Mouse (Mus musculus) T-helper 17 cell (primary cell): ENCODE measurements around the gene Flt3l.
"Not testable (repeated sequence)": the region's sequence is repeated elsewhere in the genome, so short reads cannot be mapped to it uniquely, and the experiment has no call there.

Source experiments
- in situ Hi-C, 2 experiments: fragments of 300-600 bp; cut with MboI, MseI; formaldehyde crosslinking; loops; 1 replicate in 1 of 2; 2 replicates in 1 of 2; pipeline ENCODE4 v1.15.1; 2025; ENCODE audit warnings: high pct_unique_total_duplicates in 2 of 2

Flt3l gene

DNA sequence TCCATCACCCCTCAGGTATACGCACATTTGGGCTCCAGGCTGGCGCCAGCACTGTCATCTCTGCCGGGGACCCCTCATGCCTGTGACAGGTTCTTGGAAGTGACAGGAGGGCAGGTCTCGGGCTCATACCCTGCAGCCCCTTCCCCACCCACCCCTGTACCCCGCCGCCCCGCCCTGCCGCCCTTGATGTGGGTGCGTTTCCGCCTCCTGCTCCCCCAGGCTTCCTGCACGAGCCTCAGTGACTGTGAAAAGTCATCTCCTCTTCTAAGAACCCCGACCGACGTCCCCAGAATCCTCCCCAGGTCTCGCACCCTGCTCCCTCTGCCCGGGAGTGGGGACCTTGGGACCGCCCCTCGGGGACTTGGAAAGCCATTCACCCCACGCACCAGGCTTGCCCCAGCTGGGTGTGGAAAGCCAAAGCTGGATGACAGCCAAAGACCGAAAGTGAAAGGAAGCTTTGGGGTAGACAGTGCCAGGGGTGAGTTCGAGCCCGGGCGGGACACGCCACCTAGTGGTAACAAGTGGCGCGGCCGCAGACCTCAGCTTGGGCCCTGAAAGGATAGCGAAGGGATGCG, at the start of gene Flt3l, which contains the start of gene Gm45713:
Gene Flt3l (minus strand): TSS at position 440 of the 575 bp plus-strand sequence.
Gene Gm45713 (minus strand): TSS at position 239 of the 575 bp plus-strand sequence.
- in situ Hi-C loops: no loop called here

DNA sequence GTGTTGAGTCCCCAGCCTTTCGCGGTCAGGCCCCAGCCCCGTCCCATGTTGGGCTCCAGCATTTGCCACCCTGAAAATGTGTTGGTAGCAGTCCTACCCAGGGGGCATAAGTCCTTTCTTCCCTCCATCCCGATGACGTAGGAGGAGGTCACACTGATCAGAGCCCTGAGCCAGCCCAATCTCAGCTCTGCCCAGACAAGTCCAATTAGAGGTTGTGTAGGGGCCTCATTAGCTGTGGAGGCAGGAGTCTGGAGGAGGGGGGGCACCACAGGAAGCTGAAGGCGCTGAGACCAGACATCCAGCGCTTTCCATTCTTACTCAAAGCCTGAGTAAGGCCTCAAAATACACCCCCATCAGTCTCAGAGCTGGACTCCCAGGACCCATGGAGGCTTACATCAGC, 49.7 kb upstream of the Flt3l start:
- in situ Hi-C loops: no loop called here

DNA sequence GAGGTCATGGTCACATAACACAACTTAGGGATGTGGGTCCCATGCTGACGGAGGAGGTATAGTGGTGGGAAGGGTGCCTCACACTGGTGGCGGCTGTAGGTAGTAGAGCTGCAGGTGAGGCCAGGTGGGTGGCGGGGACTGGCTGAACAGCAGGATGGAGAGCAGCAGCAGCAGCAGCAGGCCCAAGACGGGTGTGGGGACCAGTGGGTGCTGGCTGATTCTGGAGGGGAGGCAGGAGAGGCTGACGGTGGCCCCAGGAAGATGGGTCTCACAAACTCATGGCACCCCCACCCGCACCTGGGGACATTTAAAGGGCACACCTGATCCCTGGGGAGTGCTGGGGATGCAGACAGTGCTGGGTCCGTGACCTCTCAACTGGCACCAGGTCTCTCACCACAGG, 47.4 kb upstream of the Flt3l start:
- in situ Hi-C loops: loop anchor here in 1 of 2 experiments (5.0 kb wide), 1 partner anchor 631 kb away; the partner anchor contains the start of gene Nr1h2

DNA sequence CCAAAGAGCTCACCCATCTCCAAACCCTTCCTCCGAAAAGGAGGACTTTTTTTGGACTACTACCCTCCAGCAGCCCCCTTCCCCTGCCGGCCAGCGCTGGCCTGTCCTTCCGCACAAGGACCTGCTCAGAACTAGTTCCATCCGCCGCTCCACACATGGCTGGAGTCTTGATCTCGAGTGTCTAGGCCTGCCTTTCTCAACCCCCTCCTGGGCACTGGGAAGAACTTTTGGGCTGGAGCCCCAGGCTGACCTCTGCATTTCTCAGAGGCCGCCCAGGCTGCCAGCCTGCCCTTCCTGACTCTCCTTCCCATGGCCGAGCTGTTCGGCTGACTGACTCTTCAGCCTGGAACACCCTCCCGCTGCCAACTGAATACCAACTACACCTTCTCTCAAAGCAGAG, 46.4 kb upstream of the Flt3l start:
- in situ Hi-C loops: loop anchor here in 1 of 2 experiments (5.0 kb wide), 1 partner anchor 630 kb away; the partner anchor contains the start of gene Nr1h2

DNA sequence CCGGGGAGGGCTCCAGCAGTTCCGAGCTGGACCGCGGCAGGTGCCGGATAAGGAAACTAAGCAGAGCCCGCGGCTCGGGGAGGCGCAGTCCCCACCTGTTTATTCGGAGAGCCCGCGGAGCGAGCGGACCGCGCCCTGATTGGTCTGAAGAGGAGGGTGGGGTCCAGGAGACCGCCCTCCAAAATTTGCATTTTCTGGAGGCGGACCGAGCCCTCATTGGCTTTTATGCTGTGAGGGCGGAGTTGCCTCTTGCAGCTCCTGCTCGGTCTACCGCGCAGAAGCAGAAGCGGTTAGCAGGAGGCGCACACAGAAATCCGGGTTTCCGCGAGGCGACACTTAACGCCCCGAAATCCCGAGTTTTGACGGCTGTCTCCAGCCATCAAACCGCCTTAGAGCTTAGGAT, 46.0 kb upstream of the Flt3l start:
- in situ Hi-C loops: loop anchor here in 1 of 2 experiments (5.0 kb wide), 1 partner anchor 630 kb away; the partner anchor contains the start of gene Nr1h2

DNA sequence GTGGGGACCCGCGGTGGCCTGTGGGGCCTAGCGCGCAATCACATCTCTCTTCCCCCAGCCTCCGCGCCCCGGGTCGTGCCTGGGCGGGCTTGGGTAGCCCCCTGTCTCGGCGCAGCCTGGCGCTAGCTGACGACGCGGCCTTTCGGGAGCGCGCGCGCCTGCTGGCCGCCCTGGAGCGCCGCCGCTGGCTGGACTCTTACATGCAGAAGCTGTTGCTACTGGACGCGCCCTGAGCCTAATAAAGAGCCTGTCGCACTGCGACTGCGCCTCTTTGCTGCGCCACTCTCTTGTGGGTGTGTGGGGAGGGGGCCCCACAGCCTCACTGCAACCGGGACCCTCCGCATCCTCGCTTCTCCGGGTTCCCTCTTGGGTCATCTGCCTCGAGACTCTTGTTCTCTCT, 45.3 kb upstream of the Flt3l start:
- in situ Hi-C loops: loop anchor here in 1 of 2 experiments (5.0 kb wide), 1 partner anchor 629 kb away; the partner anchor contains the start of gene Nr1h2

DNA sequence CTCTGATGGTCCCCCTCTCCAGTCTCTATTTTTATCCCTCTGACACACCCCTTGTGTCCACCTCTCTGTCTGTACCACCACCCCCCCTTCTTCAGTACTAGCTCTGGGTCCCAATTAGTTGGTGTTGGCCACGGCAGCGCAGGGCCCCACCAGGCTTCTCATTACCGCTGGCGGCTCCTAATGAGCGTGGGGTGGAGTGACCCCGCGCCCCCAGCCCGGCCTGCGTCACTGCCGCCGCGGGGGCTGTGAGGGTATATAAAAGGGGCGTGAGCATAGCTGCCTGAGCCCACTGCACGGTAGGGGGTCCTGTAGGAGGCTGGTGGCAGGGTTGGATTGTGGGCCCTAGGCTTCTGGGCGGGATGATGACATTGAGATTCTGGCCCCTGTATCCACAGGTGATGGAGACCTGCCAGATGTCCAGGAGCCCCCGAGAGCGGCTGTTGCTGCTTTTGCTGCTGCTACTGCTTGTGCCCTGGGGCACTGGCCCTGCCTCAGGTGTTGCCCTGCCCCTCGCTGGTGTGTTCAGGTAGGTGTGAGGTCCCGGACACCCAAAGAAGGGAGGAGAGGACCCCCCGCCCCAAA, 44.8 kb upstream of the Flt3l start, which contains the start of gene Pth2:
Gene Pth2 (plus strand): TSS at position 100 of the 582 bp plus-strand sequence.
- in situ Hi-C loops: loop anchor here in 1 of 2 experiments (5.0 kb wide), 1 partner anchor 629 kb away; the partner anchor contains the start of gene Nr1h2

DNA sequence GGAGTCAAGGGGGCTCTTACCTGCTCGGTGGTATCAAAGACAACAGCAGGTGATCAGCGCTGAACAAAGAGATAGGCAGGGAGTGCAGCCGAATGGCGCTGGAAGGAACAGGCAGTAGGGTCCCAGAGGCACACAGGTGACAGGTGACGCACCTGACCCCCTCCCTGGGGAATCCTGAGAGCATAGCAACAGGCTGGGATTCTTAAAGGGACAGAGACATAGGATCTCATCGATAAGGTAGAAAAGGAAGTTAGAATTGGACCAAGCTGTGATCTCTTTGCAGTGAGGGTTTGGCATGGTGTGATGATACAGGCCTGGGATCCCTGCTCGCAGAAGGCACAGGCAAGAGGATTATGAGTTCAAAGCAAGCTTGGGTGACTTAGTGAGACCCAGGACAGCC, 43.2 kb upstream of the Flt3l start, which contains the start of gene Gfy:
Gene Gfy (minus strand): TSS at position 101 of the 400 bp plus-strand sequence.
- in situ Hi-C loops: no loop called here

DNA sequence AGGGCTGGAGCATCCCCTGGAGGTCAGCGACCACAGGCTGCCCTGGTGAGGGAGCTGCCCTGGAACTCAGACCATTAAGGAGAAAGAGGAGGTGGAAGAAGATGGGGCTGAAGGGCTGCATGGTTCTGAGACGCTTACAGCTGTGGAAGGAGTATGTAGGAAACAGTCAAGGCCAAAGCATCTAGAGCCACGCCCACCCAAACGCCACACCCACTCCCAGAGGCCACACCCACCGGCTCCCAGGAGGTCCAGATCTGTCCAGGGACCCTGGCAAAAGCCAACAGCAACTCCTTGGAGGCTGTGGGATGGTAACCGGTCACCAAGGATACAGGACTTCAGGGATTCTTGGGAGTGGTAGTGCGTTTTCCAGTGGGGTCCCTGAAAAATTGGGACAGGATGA, 42.3 kb upstream of the Flt3l start:
- in situ Hi-C loops: no loop called here

DNA sequence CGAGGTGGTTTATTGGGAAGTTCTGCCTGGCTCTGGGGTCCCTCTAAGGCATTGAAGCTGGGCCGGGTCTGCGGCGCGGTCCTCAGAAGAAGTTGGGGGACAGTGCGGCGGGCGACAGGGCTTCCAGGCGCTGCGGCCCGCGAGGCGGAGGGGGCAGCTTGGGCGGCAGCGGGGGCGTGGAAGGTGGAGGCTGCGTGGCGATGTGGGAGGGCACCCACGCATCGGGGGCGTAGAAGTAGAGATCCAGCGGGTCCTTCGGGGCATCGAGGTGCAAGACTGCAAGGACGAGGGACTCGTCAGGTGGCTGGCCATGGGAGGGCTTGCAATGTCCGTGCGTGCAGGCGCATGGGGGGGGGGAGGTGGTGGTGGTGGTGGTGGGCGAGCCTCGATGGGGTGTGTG, 40.1 kb upstream of the Flt3l start:
- in situ Hi-C loops: no loop called here

DNA sequence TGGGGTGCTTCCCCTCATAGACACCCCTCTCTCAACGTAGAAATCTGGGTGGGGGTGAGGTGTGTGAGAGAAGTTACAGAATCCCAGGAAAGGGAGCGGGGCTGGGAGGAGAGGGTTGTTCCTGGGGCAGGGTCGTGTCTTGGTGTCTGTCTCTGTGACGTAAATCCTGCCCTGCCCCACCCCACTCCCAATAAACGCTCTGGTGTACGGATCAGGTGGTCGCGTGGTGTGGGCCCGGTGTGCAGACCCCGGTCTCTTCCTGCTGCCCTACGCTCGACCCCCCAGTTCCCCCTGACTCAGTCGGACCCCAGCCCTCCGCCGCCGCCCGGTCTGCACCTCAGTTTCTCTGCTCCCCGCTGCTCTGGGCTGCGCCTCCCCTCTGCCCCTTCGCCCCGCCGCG, 39.7 kb upstream of the Flt3l start:
- in situ Hi-C loops: no loop called here

DNA sequence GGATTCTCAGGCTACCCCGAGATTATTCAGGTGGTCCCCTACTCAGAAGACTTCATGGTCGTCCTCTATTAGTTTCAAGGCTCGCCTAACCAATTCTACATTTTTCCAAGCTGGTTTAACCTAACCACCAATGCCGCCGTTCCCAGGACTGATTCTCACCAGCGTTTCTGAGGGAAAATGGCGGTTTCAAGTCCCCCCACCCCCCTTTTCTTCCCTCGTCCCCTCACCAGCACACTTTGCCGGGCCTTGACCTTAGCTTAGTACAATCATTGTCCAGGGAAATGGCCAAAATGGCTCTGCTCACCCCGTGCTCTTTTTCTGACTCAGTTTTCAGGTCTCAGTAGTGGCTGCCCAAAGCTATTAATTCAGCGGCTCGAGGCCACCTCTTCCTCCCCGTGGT, 39.2 kb upstream of the Flt3l start:
- in situ Hi-C loops: no loop called here

DNA sequence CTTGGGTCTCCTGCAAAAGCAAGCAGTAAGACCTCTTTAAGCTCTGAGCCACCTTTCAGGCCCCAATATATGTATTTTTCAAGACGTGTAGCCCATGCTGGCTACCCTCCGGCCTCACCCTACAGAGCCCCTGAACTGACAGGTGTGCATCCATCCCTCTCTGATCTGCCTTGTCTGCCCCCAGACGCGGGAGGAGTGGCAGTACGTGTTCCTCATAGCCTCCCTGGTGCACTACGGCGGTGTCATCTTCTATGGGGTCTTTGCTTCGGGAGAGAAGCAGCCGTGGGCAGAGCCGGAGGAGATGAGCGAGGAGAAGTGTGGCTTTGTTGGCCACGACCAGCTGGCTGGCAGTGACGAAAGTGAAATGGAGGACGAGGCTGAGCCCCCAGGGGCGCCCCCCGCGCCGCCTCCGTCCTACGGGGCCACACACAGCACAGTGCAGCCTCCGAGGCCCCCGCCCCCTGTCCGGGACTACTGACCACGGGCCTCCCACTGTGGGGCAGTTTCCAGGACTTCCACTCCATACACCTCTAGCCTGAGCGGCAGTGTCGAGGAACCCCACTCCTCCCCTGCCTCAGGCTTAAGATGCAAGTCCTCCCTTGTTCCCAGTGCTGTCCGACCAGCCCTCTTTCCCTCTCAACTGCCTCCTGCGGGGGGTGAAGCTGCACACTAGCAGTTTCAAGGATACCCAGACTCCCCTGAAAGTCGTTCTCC, 38.5 kb upstream of the Flt3l start:
- in situ Hi-C loops: no loop called here

DNA sequence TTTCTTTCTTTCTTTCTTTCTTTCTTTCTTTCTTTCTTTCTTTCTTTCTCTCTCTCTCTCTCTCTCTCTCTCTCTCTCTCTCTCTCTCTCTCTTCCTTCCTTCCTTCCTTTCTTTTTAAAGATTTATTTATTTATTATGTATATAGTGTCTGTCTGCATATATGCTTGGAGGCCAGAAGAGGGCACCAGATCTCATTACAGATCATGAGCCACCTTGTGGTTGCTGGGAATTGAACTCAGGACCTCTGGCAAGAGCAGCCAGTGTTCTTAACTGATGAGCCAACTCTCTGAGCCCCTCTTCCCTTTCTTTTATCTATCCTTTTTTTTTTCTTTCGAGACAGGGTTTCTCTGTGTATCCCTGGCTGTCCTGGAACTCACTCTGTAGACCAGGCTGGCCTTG, 37.5 kb upstream of the Flt3l start:
- in situ Hi-C loops: not testable (repeated sequence)

DNA sequence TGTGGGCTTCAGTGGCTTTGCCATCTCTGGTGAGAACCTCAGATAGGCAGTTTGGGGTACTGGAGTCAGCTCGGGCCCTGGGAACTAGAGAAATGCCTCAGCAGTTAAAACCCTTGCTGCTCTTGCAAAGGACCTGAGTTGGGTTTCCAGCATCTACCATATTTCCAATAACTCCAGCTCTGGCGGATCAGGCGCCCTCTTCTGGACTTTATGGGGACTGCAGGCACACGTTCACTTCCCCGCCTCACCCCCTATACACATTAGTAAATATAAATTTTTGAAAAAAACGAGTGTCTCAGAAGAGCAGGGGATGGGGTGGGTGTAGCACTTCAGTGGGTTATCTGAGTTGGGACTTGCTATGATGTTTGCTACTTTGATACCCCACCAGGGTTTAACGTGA, 36.7 kb upstream of the Flt3l start:
- in situ Hi-C loops: no loop called here

DNA sequence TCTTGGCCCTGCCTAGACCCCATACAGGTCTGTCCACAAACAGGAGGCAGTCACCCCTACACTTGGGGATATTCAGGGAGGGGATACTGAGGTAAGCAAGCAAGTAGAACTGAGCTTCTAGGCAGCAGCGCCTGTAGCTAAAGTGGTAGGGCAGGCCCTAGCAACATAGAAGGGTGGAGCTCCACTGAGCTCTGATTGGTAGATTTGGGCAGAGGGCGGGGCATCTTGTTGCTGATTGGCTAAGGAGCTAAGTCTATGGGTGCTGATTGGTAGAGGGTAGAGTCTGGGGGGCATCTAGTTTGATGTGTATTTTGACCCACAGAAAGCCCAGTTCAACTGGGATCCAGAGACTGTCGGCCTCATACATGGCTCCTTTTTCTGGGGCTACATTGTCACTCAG, 33.3 kb upstream of the Flt3l start:
- in situ Hi-C loops: no loop called here

DNA sequence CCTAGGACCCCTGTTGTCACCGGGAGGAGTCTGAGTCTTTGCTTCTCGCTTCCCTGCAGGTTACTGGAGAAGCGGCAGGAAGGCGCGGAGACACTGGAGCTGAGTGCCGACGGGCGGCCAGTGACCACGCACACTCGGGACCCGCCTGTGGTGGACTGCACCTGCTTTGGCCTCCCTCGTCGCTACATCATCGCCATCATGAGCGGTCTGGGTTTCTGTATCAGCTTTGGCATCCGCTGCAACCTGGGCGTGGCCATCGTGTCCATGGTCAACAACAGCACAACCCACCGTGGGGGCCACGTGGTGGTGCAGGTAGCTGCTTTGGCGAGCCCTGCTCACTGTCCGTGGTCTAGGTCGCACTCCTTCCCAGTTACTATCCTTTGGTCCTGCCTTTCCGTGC, 32.4 kb upstream of the Flt3l start:
- in situ Hi-C loops: no loop called here

DNA sequence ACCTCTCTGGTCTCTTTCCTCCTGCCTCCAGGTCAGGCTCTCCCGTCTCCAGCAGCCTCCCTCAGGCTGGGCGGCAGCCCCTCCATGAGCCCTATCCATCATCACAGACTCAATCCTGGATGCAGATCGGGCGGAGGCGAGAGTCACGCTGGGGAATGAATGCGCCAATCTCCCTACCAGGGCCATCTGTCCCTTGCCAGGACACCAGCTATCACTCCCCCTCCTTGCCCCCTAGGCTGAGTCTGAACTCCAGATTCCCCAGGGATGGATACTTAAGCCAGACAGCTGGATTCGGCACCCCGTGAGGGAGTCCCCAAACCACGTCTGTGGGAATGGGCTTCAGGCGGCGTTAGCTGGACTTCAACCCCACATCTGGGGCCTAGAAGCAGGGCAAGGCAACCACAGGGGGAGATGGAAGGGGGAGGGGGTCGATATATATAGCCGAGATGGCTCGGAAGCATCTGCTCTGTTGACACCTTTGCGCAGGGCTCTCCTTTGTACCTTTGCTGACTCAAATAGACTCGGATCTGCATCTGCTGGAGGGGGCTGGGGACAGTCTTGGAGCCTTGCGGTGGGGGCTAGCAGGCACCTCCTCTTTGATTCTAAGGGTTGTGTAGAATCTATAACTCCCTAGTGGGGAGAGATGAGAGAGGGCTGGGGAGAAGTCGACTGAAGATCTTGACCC, 31.7 kb upstream of the Flt3l start:
- in situ Hi-C loops: no loop called here

DNA sequence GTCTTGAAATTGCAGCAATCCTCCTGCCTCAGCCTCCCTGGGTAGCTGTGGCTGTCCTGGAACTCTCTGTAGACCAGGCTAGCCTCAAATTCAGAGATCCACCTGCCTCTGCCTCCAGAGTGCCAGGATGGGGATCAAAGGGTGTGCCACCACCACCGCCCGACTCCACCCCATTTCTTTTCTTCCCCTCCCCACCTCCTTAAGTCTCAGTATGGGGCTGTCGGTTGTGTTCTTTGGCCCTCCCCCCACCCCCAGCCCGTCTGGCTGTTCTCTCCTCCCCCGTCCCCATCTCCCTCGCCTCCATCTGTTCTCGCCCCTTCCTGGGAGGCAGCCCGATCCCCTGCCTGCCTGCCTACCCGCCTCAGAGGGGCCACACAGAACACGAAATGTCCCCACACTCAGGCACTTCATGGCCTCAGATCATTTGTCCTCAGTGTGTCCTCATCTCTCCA, 30.7 kb upstream of the Flt3l start:
- in situ Hi-C loops: no loop called here

DNA sequence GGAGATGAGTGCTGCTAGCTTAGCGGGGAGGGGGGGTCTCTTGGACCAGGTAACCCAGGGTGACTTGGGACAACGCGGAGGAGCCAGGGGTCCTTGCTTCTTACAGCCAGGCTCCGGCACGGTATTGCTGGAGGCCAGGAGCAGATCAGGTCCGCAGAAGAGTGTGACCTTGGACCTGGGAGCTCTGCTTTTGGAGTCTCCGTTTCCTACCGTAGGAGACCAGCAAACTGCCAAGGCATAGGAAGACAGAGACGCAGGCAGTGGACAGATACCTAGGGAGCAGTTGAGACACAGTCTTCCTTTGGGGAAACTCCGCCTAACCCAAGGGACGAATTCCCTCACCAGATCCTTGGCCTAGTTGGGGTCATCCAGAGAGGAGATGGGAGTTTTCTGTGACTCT, 29.5 kb upstream of the Flt3l start:
- in situ Hi-C loops: no loop called here

DNA sequence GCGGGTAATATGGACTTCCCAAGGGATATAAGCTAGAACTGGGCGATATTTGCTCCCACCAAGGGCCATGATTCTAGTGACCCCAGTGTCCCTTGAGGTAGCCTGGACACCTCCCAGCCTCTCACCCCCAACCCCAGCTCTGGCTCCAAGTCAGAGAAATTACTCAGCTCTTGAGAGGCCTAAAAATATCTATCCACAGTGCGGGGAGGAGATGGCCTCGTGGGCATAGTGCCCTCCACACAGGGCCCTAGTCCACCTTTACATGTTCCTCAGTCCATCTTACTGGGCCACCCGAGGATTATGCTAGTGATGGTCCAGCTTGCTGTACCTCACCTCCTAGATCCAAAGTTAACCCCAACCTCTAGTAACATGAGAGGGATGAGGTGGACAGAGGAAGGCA, 28.6 kb upstream of the Flt3l start:
- in situ Hi-C loops: no loop called here
